Mouse (Mus musculus) kidney, adult 8-10 months (tissue): Measurements from ENCODE around the gene Prmt9.

Experiments
- DNase-seq, 2 experiments: peaks; one replicate each; pipeline ENCODE4 v3.0.0; 2022

Gene Prmt9

GRCm38 (mm10) chr8:77535026-77535595, 14.1 kb upstream of the Prmt9 start:
- DNase-seq, result peak; percentile 48 to 68

- no peak for DNase-seq
Observed at GRCm38 (mm10) chr8:77536821-77537220, 12.4 kb upstream of the Prmt9 start.

GRCm38 (mm10) chr8:77538256-77538655, 10.9 kb upstream of the Prmt9 start:
- no peak for DNase-seq

GRCm38 (mm10) chr8:77543152-77543777, 5.9 kb upstream of the Prmt9 start:
- DNase-seq, result no peak

GRCm38 (mm10) chr8:77544428-77544827, 4.8 kb upstream of the Prmt9 start:
- no peak for DNase-seq

GRCm38 (mm10) chr8:77545616-77546015, 3.6 kb upstream of the Prmt9 start:
- no peak for DNase-seq

- DNase-seq, result peak; percentile 32 to 48
Observed at GRCm38 (mm10) chr8:77549881-77550580, 834 bp downstream of the Prmt9 start.

- no peak for DNase-seq
Observed at GRCm38 (mm10) chr8:77552491-77552890, 3.3 kb downstream of the Prmt9 start.

- DNase-seq, result no peak
Observed at GRCm38 (mm10) chr8:77561441-77561840, 12.2 kb downstream of the Prmt9 start.

GRCm38 (mm10) chr8:77574229-77574628, 25.0 kb downstream of the Prmt9 start:
- DNase-seq, result no peak

- DNase-seq, result no peak
Observed at GRCm38 (mm10) chr8:77577674-77578073, 28.5 kb downstream of the Prmt9 start.

- no peak for DNase-seq
Observed at GRCm38 (mm10) chr8:77584174-77584573, 35.0 kb downstream of the Prmt9 start.

GRCm38 (mm10) chr8:77609621-77610020, 60.4 kb downstream of the Prmt9 start:
- no peak for DNase-seq

GRCm38 (mm10) chr8:77610374-77610969, 61.3 kb downstream of the Prmt9 start, which contains the start of gene Tmem184c:
Gene Tmem184c (minus strand): TSS chr8:77610698.
- DNase-seq, result peak; percentile 97 to 99

GRCm38 (mm10) chr8:77617916-77618315, 68.7 kb downstream of the Prmt9 start:
- peak; percentile 42 to 50 for DNase-seq

GRCm38 (mm10) chr8:77623677-77624209, 74.5 kb downstream of the Prmt9 start:
- no peak for DNase-seq

GRCm38 (mm10) chr8:77629858-77630537, 80.8 kb downstream of the Prmt9 start:
- DNase-seq, result peak; percentile 17 to 78

- no peak for DNase-seq
Observed at GRCm38 (mm10) chr8:77630691-77631090, 81.5 kb downstream of the Prmt9 start.
